Mouse (Mus musculus): Measurements from ENCODE around the gene Crtc2.

- TF ChIP-seq CTCF (IDR thresholded peaks at IDR 0.05; ENCODE audit: insufficient read depth, low read depth, low read length) = no peak
- no peak for TF ChIP-seq POLR2A (IDR thresholded peaks at IDR 0.05; ENCODE audit: insufficient read depth, low read depth, low read length)
Measured at GRCm38 (mm10) chr3:90220531-90220951, 33.4 kb upstream of the Crtc2 start.
